Mouse (Mus musculus): ENCODE measurements at regions not wholly inside any gene's neighbourhood (a gene's known extent, or its start where the extent isn't known, plus 50 kb on each side); places are given as distances from the start of the nearest gene placed in this dataset.

DNA sequence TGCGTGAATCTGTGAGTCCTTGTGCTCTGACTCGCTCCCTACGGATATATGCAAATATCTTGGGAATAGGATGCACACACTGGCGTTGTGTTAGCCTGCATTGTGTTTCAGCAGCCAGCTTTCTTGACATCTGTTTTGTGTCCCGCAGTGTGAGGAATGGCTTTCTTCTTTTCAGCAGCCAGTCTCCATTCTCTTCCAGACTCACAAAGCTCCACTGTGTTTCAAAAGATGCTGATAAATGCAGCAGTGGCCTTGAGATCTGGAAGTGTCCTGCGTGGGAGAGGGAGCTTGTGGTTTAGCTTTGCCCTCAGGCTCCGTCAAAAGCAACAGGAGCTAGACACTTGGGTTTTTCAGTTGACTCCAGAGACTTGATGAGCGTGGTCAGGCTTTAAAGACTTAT, 188.9 kb upstream of the Fat4 start:
- no peak for DNase-seq (ENCODE audit: low spot score)

DNA sequence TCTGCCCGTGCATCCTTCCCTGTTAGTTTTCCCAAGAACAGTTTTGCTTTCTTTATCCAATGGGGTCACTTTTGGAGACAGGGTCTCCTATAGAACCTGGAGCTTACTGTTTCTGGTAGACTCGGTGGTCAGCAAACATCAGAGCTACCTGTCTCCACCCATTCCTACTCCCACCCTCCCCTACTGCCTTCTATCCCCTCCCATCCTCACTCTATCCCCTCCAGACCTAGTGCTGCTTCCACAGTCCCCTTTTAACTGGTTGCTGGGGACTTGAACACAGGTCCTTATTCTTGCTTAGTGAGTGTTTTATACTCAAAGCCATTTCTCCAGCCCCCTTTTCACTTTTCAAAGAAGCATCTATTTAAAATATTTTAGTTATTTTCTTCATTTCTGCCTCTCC, 189.4 kb upstream of the Fat4 start:
- DNase-seq (ENCODE audit: low spot score), result no peak

DNA sequence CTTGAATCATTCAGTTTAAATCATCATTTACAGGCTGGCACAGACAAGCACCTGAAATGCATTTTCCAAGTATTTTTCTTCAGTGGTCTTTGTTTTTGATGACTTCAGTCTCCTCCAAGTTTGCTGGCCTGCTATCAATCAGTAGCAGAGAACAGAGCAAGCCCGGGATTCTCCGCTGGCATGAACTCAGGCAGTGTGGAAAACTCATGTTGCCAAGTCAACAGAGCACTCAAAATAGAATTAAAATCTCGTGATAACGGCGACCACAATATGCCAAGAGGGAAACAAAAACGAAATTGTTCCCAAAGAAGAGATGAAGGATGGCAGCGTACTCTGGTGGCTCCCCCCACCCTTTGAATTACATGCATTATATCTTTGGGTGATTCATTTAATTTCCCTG, 190.9 kb upstream of the Fat4 start:
- no peak for DNase-seq (ENCODE audit: low spot score)

DNA sequence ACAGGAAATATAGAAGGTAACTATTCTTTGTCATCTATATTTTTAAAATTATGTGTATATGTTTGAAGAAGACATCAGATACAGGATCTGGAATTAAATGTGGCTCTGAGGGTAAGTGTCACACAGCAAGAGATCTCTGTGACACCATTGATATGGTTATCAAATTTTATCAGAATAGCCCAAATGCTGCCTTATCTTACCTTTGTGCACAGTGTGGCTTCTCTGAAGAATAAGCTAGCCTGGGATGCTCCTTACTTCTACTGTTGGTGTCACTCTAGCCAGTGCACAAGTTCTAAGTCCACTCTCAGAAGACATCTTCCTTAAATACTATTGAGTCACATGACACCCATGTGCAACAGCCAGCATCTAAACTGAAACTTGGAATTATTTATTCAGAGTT, 194.0 kb upstream of the Fat4 start:
- DNase-seq (ENCODE audit: low spot score), result no peak

DNA sequence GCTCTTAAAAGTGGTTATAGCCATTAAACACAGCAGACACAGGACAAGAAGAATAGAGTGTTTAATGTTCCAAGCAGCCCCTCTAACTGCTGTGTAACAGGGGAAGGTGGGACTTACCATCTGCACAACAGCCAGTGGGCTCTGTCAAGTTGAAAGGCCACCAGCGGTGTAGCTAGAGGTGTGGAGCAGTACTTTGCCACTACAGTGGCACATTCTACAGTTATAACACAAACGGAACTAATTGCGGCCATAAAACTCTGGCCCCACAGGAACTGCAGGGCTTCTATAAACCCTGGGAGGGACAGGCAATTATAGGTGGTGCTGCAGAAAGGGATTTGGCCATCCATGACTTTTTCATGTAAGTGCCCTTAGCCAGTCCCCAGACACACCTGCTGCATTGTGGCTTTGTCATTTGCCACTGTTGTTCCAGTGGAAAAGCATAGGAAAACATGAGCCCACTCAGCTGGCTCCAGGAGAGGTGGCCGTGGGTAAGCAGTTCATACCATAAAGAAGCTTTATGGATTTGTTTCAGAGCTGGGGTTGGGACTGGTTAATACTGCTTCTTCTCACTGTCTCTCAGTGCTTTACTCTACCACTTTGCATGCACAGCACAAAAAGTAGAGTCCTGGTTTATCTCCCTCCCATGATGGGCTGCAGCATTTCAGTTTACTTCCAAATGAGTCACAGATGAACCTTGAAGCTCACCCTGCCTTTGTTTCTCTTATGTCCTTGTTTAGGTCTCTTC, 199.8 kb upstream of the Ankrd50 start:
- DNase-seq (ENCODE audit: low spot score), result no peak

DNA sequence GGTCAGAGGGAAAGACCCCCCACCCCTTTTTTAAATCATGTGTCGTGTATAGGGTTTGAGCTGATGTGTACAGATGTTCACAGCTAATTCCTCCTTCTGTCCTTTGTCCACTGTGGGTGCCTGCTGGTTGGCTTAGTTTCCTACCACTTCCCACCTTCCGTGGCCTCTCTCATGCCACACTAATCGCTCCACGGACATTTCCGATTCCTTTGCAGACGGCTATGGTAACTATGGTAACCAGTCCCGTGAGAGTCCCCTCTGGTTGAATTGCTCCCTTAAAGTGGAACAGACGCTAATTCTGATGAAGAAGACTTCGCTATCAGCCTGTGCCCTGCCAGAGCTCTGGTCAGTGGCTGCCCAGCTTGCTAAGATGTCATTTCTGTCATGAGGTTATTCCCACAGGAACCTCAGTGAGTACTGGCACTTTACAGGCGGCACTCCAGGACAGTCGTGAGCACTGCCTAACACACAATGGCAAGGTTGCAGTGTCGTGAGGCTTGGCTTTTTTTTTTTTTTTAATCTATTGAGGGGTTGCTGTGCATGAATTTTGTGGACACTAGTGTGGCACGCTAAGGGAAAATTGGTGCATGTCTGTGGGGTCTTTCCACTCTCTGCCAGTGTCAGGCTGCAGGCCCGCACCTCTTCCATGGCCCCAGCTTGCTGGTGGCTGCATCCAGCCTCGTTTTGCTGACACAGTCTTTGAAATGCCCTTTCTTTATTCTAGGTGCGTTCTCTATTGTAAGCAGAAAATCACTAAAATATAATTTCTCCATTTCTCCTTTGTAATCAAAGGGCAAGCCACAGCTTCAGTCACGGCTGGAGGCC, 179.2 kb upstream of the Ankrd50 start:
- no peak for DNase-seq (ENCODE audit: low spot score)

DNA sequence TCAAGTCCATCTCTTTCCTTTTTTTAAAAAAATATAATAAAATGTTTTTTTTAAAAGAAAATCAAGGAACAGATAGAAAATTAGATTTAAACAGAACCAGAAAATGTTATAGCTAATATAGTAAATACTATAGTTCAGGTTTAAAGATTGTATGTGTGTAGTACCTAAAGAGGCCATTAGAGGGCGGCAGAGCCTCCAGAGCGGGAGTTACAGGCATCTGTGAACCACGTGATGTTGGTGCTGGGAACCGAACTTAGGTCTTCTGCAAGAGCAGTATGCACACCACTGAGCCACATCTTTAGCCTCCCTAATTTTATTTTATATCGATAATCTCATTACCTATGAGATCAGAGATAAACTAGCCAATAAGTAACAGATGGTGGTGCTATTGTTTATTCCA, 178.4 kb upstream of the Ankrd50 start:
- DNase-seq (ENCODE audit: low spot score), result peak; percentile 38

DNA sequence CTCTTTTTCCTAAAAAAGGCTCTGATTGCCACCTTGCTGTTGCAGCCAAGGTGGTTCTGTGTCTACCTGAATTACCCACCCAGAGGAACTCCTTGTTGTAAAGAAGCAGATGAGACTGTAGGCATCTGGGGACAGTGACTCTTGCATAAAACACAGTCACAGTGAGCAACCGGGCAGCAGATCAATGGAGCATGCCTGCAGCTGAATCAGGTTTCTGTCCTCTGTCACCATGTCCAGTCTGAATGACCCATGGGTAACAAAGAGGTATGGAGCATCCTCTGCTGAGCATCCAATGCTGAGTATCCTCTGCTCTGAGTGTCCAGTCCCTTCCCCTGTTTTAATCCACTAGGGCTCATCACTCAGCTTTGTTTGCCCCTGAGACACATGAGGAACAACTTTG, 172.1 kb upstream of the Ankrd50 start:
- DNase-seq (ENCODE audit: low spot score), result no peak

DNA sequence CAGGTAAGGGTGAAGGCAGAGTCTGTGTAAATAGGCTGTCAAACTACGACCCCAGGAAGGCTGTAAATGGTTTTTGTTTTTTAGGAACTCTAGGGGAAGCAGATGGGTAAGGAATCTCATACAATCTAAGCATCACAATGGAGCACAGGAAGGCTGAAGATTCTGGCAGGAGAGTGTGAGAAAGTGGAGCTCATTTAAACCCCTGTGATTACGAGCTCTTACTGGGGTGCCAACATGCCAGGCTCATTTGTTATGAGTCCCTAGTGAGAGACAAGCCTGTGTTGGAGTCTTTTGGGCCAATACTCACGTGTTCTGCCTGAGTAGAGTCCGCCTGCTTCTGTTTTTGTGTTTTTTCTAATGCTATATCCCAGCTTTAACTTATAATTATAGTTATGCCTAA, 169.3 kb upstream of the Ankrd50 start:
- no peak for DNase-seq (ENCODE audit: low spot score)

DNA sequence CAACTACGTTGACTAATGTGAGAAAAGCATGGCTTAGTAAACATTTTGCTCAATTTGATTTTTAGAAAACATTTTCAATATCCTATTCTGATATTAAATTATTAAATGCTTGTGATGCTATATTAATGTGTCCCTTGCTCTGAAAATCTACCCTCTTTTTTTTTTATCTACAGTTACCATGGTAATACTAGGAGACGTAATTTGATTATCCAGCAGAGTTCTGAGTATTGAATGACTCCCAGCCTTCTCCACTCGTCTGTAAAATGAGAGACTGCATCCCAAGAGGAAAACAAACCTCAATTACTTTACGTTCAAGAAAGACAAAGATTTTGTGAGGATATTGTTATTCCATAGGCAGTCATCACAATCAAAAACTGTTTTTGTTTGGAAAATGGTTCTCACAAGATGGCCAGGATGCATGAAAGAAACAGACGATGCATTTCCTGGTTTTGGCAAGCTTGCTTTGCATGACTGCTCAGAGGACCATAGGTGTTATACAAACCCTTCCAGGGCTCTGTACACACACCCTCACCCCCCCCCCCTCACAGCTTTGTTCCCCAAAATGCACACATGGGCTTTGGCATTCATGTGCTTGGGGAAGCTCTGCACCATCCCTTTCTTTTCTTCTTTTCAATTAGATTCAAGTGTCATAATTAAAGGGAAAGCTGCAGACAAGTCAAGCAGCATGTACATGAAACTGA, 168.5 kb upstream of the Ankrd50 start:
- no peak for DNase-seq (ENCODE audit: low spot score)

DNA sequence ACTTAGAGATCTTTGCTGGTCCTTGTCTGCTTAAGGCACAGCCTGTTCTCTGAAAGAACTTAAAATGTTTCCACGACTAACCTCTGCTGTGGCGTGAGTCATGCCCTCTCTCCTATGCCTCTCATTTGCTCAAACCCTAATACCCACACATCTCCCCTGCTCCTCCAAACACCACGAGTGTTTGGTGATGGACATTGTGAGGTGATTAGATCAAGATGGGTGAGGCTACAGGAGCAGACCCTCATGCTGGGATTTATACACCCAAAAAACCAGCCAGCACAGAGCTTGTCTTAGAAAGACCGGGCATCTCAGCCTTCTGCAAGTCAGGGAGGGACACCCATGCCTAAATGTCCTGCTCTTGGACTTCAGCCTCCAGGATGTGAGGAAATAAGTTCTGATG, 165.5 kb upstream of the Ankrd50 start:
- no peak for DNase-seq (ENCODE audit: low spot score)

DNA sequence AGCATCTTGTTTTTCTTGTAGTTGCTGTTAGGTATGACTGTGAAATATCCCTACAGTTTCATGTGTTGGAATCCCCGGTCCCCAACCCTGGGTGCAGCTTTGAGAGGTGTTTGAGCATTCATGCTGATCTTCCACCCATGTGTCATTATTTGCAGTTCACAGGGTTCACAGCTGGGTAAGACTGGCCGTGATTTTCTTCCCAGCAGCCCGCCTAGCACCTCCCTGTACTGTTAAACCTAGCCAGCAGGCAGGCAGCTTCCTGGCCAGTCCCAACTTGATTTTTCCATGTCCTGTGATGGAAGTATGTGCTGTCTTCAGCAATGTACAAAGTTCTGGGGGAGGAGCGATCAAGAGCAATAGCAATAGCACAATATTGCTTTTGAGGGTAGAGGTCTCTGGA, 164.0 kb upstream of the Ankrd50 start:
- no peak for DNase-seq (ENCODE audit: low spot score)

DNA sequence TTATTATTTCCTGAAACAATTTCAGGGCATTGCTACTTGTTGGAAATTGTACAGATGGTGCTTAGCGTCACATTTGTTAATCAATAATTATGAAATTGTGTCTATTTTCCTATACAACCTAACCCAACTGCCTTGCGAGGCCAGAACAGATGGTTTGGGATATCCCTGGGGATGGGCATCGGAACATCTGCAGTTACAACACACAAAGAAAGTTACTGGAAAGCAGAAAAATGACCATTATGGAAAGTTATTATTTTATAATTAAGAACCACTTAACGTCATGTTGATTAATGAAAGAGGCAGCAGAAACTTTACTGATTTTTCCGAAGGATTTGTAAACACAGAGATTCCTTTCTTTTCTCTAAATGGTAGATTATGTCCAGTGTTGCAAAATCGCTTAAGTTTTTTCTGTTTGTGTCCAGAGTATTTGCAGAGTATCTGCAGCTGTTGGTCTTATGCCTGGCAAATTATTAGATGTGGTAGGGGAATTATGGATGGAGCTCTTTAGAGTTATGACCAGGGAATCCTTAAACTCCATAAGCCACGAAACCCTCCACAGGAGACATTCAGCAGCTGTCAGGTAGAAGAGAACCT, 163.2 kb upstream of the Ankrd50 start:
- DNase-seq (ENCODE audit: low spot score), result no peak

DNA sequence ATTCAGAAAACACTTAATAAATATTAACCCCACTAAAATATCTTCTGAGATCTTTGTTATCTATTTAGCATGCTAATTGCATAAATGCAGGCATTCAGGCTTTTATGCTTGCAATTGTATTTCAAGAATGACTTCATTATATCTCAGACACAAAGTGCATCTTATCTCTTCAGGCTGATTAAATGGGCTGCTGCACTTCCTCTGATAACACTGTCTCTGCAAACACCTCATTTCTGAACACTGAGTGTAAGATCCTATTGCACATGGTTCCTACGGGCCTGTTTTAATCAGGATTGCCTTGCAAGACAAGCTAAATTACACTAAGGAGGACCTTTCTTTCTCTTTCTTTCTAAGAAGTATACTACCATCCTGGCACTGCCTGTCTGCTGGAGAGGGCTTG, 157.1 kb upstream of the Ankrd50 start:
- DNase-seq (ENCODE audit: low spot score), result no peak

DNA sequence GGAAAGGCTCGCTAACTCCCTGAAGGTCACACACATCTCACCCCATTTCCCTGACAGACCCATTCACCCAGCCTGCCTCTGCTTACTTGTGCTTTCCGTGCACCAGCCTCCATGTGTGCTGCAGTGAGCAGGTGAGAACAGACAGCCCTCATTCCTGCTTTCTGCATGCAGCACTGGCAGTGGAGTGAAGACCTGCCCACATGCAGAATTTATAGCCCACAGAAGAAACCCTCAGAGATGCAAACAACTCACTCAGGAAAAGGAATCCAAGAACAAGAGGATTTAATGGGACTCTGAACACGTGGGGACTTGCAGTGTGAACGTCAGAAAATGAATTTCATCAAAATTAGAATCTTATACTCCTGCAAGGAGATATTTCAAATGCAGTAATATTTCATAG, 152.2 kb upstream of the Ankrd50 start:
- no peak for DNase-seq (ENCODE audit: low spot score)

DNA sequence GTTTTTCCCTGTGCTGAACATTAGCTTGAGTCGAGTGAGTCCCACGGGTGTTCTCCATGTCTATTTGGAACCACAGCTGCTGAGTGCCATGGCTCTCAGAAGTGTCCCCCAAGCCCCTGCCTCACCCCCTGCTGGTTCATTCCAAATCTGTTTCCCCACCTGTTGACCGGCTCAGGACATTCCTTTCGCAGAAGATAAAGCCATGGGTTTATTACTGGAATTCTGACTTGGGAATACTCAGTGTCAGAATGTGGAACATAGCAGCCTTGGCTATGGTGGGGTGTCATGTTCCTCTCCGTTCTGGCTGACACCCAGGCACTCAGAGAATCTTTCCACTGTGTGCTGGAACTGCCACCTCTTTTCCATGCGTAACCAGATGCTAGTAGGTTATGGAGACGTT, 148.7 kb upstream of the Ankrd50 start:
- DNase-seq (ENCODE audit: low spot score), result no peak

DNA sequence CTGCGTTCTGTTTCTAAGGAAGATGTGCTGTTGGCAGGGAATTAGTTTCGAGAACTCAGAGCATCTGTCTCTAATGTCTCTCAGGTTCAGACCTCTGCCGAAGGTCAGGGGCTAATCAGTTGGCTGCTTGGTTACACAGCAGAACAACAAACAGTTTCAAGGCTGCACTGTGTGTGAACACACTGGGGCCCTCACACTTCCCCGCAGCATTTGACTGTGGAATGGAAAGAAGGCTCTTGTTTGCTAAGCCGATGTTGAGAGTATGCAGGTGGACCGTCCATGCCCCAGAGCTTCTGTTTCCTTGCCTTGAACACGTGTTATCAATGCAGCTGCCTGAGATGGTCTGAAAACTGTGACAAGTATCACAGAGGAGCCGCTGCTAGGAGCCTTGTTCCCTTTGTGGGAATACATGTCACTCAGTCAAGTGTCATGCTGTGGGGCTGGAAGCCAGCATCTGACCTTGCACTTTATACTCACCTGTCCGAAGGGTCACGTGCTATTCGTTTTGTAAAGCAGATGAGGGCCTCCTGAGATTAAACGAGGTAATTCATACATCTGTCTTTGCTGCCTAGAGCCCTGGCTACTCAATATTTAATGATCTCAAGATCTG, 141.0 kb upstream of the Ankrd50 start:
- DNase-seq (ENCODE audit: low spot score), result no peak

DNA sequence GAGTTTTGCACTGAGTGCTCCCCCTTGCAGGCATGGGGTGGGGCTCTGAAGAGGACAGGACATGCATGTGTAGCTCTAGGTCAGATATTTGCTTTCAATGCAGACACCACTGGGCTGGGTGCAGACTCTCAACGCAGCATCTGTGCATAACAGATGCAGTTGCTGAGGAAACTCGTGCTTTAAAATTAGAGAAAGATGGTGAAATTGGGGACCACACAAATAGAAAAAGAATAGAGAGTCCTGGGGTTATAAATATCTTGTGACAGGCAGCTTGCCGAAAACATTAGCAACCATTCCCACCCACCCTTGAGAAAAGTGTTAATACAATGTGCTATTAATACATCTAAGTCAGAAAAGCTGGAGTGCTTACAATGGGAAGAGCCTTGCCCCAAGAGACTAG, 133.3 kb upstream of the Ankrd50 start:
- no peak for DNase-seq (ENCODE audit: low spot score)

DNA sequence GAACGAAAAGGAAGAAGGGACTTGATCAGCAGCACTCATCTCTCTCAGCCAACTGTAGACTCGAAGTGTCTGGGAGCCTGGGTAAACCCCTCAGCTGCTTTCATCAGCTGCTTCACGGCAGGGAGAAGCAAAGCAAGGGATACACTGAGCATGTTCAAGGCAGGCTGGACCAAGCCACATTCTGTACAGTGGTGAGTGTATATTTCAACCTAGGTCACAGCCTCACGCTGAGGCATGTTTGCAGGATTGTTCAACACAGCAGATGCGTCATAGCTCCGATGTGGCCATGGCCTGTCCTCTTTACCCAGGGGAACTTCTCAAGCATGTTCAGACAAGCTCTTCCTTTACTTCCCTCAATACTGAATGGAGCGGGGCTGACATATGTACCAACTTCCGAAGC, 132.6 kb upstream of the Ankrd50 start:
- no peak for DNase-seq (ENCODE audit: low spot score)

DNA sequence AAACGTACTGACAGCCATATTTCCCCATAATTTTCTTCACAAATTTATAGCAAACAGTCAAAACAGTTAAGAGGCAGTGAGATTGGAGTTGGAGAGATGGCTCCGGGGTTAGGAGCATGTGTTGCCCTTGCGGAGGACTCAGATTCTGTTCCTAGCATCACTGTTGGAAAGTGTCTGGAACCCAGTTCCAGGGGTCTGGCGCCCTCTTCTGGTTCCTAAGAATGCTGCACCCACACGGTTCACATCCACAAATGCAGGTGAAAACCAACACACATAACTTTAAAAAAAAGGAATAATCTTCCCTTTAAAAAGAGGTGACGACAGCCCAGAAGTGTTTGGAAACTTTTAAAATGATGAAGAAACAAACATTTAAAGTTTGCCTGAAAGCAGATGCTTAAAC, 129.1 kb upstream of the Ankrd50 start:
- peak; percentile 25 for DNase-seq (ENCODE audit: low spot score)

DNA sequence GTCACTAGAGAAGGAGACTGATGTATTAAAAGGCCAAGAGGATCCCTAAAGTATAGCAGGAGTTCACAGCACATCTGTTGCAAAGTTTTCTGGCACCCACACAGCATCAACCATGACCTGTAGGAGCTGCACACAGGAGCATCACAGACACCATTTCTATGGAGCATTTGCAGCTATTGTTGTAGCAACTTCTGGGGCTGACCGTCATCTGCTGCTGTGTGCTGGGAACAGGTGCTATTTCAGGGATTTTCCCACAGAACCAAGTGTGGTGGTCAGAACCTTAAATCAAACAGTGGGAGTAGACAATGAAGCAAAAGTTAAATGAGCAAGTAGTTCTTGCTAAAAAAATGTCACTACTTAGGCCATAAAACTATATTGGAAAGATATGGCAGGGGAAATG, 106.9 kb upstream of the Ankrd50 start:
- no peak for DNase-seq (ENCODE audit: low spot score)

DNA sequence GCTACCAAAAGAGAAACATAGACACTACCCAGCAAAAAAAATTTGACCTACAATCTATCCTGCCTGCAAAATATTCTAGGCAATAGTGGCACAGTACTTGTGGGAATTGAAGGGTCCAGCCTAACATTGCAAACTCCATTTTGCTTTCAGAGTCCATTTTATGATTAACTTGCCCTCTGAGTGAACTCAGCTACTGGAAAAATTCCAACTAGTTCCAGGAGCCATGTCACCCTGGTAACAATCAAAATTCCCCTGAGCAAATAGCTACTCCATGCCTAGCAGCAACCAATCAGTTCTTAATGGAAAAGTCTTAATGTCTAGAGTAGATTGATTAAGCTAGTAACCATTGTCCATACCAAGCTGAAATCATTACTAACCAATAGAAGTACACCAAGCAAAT, 104.3 kb upstream of the Ankrd50 start:
- DNase-seq (ENCODE audit: low spot score), result no peak
